Mouse (Mus musculus) bone marrow, adult 2 months (tissue): ENCODE measurements around the gene Tec. TPM values are rescaled to one million over a fixed set of nuclear protein-coding genes. Genes with fewer than 3 reads are reported as not detected.
A peak's percentile ranks its signal among the peaks of the same experiment; 100 is the strongest.

Source experiments
- H3K27ac ChIP-seq: fragments of 200-500 bp; 2 replicates; pipeline ENCODE4 v1.5.1; 2012; ENCODE audit warnings: low read depth, mild to moderate bottlenecking, control low read depth, inconsistent platforms, low read length; ENCODE audit not compliant: control insufficient read depth, poor library complexity, insufficient read depth
- H3K4me1 ChIP-seq: fragments of 200-500 bp; 2 replicates; pipeline ENCODE4 v1.6.1; 2011; ENCODE audit warnings: low read length; ENCODE audit not compliant: control insufficient read depth, insufficient read depth
- H3K4me3 ChIP-seq: fragments of 200-500 bp; replicated peaks from 2 replicates; pipeline ENCODE3; 2011; ENCODE audit warnings: mild to moderate bottlenecking, low read depth, low read length, control low read depth; ENCODE audit not compliant: control insufficient read depth
- CTCF ChIP-seq: fragments of 200-500 bp; IDR thresholded peaks from 2 replicates; pipeline ENCODE4 v1.5.1; 2011; ENCODE audit warnings: low read length, control low read depth; ENCODE audit not compliant: control insufficient read depth, insufficient read depth
- POLR2A ChIP-seq: fragments of 200-500 bp; IDR thresholded peaks from 2 replicates; pipeline ENCODE4 v1.6.1; 2011; ENCODE audit warnings: low read depth, mild to moderate bottlenecking, control low read depth, low read length, borderline replicate concordance; ENCODE audit not compliant: control insufficient read depth
- WGBS: fragments of 180-500 bp; shearing (Covaris S2); methylation state at CpG from one replicate; pipeline ENCODE4 v1.1.7; 2018; 5-methylcytosine and 5-hydroxymethylcytosine counted together
- polyA plus RNA-seq: library from polyadenylated mRNA; stranded (reverse); fragments of >200 nt; gene quantifications from 2 replicates; pipeline ENCODE4 v1.2.4, GENCODE M21; 2011; ENCODE audit warnings: low replicate concordance; ENCODE audit not compliant: missing spikeins, insufficient read depth, insufficient read length

Tec gene
- polyA plus RNA-seq, 1 experiment = 39.4 TPM

GRCm38 (mm10) chr5:72838976-72839375 lies 29.3 kb downstream of the Tec start:
- TF ChIP-seq POLR2A (no peak), CTCF (no peak)
- peaks cover 6% of the 10 kb centered on the region for H3K4me1 ChIP-seq
- no peak overlapping the region for H3K27ac ChIP-seq
- no peak overlapping the region for H3K4me3 ChIP-seq
- 84% methylated on average over 2 of the region's 2 CpGs for WGBS

- H3K4me3 ChIP-seq = no peak overlapping the region
- no peak overlapping the region for H3K27ac ChIP-seq
- WGBS = 89% methylated on average over 3 of the region's 3 CpGs
- H3K4me1 ChIP-seq = peaks cover 9% of the 10 kb centered on the region; the same call in 1 of the 2 replicates
- TF ChIP-seq CTCF (no peak), POLR2A (no peak)
Observed at GRCm38 (mm10) chr5:72835656-72836055, 32.6 kb downstream of the Tec start.

GRCm38 (mm10) chr5:72832904-72833765 lies 35.1 kb downstream of the Tec start:
- Histone ChIP-seq H3K27ac (peak overlapping the region; percentile 50), H3K4me1 (peaks cover 11% of the 10 kb centered on the region; the same call in 1 of the 2 replicates), H3K4me3 (peak overlapping the region; percentile 10)
- 26% methylated on average over 15 of the region's 15 CpGs for WGBS
- no peak for TF ChIP-seq POLR2A
- TF ChIP-seq CTCF = no peak

GRCm38 (mm10) chr5:72832191-72832590 lies 36.1 kb downstream of the Tec start:
- WGBS = 76% methylated on average over 7 of the region's 7 CpGs
- peaks cover 11% of the 10 kb centered on the region; the same call in 1 of the 2 replicates for H3K4me1 ChIP-seq

GRCm38 (mm10) chr5:72830988-72831610 lies 37.2 kb downstream of the Tec start:
- Histone ChIP-seq H3K4me1 (peaks cover 11% of the 10 kb centered on the region; the same call in 1 of the 2 replicates), H3K27ac (no peak overlapping the region), H3K4me3 (no peak overlapping the region)
- no peak for TF ChIP-seq POLR2A
- no peak for TF ChIP-seq CTCF
- 56% methylated on average over 5 of the region's 5 CpGs for WGBS

More at GRCm38 (mm10) chr5:72832191-72832590, 36.1 kb downstream of the Tec start:
- Histone ChIP-seq H3K27ac (no peak overlapping the region), H3K4me3 (no peak overlapping the region)
- TF ChIP-seq POLR2A = no peak
- TF ChIP-seq CTCF = no peak

GRCm38 (mm10) chr5:72829506-72830067 lies 38.7 kb downstream of the Tec start:
- peaks cover 9% of the 10 kb centered on the region; the same call in 1 of the 2 replicates for H3K4me1 ChIP-seq
- 0 out of 2 replicates have a peak overlapping the region, but pooled peaks have one; percentile 1 for H3K27ac ChIP-seq
- WGBS = 60% methylated on average over 7 of the region's 7 CpGs
- TF ChIP-seq CTCF (peak; percentile 34; the same call in 1 of the 2 replicates), POLR2A (no peak)
- no peak overlapping the region for H3K4me3 ChIP-seq

GRCm38 (mm10) chr5:72828401-72828800 lies 39.9 kb downstream of the Tec start:
- peaks cover 8% of the 10 kb centered on the region; the same call in 1 of the 2 replicates for H3K4me1 ChIP-seq
- 46% methylated on average over 1 of the region's 1 CpGs for WGBS

GRCm38 (mm10) chr5:72827435-72827834 lies 40.8 kb downstream of the Tec start:
- peaks cover 4% of the 10 kb centered on the region; the same call in 1 of the 2 replicates for H3K4me1 ChIP-seq
- TF ChIP-seq POLR2A (no peak), CTCF (no peak)

More at GRCm38 (mm10) chr5:72828401-72828800, 39.9 kb downstream of the Tec start:
- TF ChIP-seq POLR2A (no peak), CTCF (no peak)
- no peak overlapping the region for H3K27ac ChIP-seq
- H3K4me3 ChIP-seq = no peak overlapping the region

More at GRCm38 (mm10) chr5:72827435-72827834, 40.8 kb downstream of the Tec start:
- H3K4me3 ChIP-seq = no peak overlapping the region
- 64% methylated on average over 5 of the region's 5 CpGs for WGBS
- no peak overlapping the region for H3K27ac ChIP-seq
